Mouse (Mus musculus) midbrain, postnatal 0 days (tissue): ENCODE results near the gene Flcn. TPM values are rescaled to one million over a fixed set of nuclear protein-coding genes. Genes with fewer than 3 reads are reported as not detected.
A peak's percentile ranks its signal among the peaks of the same experiment; 100 is the strongest.

Experiments used
- ATAC-seq: fragments of 200-750 bp; cut with Nextera tagmentation; 2 replicates; pipeline ENCODE4 v1.8.0; 2017; ENCODE audit warnings: moderate number of reproducible peaks, mild to moderate bottlenecking, moderate TSS enrichment, moderate library complexity; ENCODE audit not compliant: low FRiP score
- DNase-seq: peaks from one replicate; pipeline ENCODE4 v3.0.0-alpha.2; 2015; ENCODE audit warnings: low spot score
- H3K27ac ChIP-seq: fragments of 300-500 bp; sonication (generic); 2 replicates; pipeline ENCODE4 v1.5.1; 2014; ENCODE audit warnings: low read depth, mild to moderate bottlenecking, low read length, mixed read lengths
- H3K27me3 ChIP-seq: fragments of 300-500 bp; sonication (generic); 2 replicates; pipeline ENCODE4 v1.6.1; 2014; ENCODE audit warnings: low read length, control low read depth, mixed read lengths; ENCODE audit not compliant: insufficient read depth
- H3K36me3 ChIP-seq: fragments of 300-500 bp; sonication (generic); 2 replicates; pipeline ENCODE4 v1.6.1; 2014; ENCODE audit warnings: low read length, control low read depth, mixed read lengths; ENCODE audit not compliant: insufficient read depth
- H3K4me1 ChIP-seq: fragments of 300-500 bp; sonication (generic); 2 replicates; pipeline ENCODE4 v1.6.1; 2014; ENCODE audit warnings: mild to moderate bottlenecking, control low read depth, antibody characterized with exemption, low read length, mixed read lengths; ENCODE audit not compliant: insufficient read depth
- H3K4me2 ChIP-seq: fragments of 300-500 bp; sonication (generic); 2 replicates; pipeline ENCODE4 v1.6.1; 2014; ENCODE audit warnings: low read depth, mild to moderate bottlenecking, low read length, mixed read lengths; ENCODE audit not compliant: poor library complexity, severe bottlenecking
- H3K4me3 ChIP-seq: fragments of 300-500 bp; sonication (generic); 2 replicates; pipeline ENCODE4 v1.5.1; 2014; ENCODE audit warnings: low read depth, mild to moderate bottlenecking, low read length, moderate library complexity
- H3K9ac ChIP-seq: fragments of 300-500 bp; sonication (generic); replicated peaks from 2 replicates; pipeline ENCODE4 v1.6.1; 2014; ENCODE audit warnings: mild to moderate bottlenecking, low read length, moderate library complexity, mixed read lengths; ENCODE audit not compliant: poor library complexity, severe bottlenecking
- H3K9me3 ChIP-seq: fragments of 300-500 bp; sonication (generic); 2 replicates; pipeline ENCODE4 v1.6.1; 2016; ENCODE audit warnings: low read length, control low read depth
- CTCF ChIP-seq: IDR thresholded peaks from 2 replicates; pipeline ENCODE4 v1.5.1; 2016; ENCODE audit warnings: antibody characterized with exemption, mild to moderate bottlenecking
- WGBS: fragments of 180-500 bp; shearing (Covaris S2); extraction: QIAGEN DNeasy Blood & Tissue Kit; methylation state at CpG from one replicate; pipeline ENCODE4 v1.1.7; 2014; 5-methylcytosine and 5-hydroxymethylcytosine counted together
- polyA plus RNA-seq: library from polyadenylated mRNA; unstranded; fragments of >200 nt; fragmentation: Nextera tagmentation; extraction: Ambion mirVana; gene quantifications from 2 replicates; pipeline ENCODE4 v1.2.1, GENCODE M21; 2015
- total RNA-seq: library from RNA; depleted of rRNA; stranded (reverse); fragments of >200 nt; gene quantifications from 2 replicates; pipeline ENCODE4 v1.2.3, GENCODE M21; 2014

Flcn gene
- total and polyA plus RNA-seq, 2 experiments from 2014 or later = 31.0 to 44.0 TPM

DNA sequence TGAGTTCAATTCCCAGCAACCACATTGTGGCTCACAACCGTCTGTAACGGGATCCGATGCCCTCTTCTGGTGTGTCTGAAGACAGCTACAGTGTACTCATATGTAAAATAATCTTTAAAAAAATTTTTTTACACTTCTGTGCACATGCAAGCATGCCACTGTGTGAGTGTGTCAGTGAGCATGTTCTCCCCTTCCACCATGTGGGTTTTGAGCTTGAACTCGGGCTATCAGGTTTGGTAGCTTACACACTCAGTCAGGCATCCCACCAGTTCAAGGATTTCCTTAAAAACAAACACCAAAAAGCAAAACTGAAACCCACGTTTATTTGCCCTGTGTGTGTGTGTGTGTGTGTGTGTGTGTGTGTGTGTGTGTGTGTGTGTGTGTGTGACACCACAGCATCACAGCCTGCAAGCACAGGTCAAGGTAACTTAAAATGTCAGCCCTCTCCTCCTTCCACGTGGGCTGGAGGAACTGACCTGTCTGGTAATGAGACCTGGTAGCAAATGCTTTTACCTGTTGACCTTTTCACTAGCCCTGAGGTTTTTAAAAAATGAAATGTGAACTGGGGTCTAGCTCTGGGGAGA lies 5.8 kb upstream of the Flcn start:
- H3K27me3 ChIP-seq = no peaks in the 10 kb centered on the region
- ATAC-seq (no peak), DNase-seq (no peak)
- no peak for TF ChIP-seq CTCF
- H3K4me1 ChIP-seq = no peaks in the 10 kb centered on the region
- peaks cover 47% of the 10 kb centered on the region; the same call in 1 of the 2 replicates for H3K36me3 ChIP-seq
- no peak overlapping the region for H3K4me3 ChIP-seq
- WGBS = 86% methylated on average over 6 of the region's 6 CpGs
- no peak overlapping the region for H3K27ac ChIP-seq
- H3K9ac ChIP-seq = no peak overlapping the region
- no peak overlapping the region for H3K4me2 ChIP-seq
- no peaks in the 10 kb centered on the region for H3K9me3 ChIP-seq

DNA sequence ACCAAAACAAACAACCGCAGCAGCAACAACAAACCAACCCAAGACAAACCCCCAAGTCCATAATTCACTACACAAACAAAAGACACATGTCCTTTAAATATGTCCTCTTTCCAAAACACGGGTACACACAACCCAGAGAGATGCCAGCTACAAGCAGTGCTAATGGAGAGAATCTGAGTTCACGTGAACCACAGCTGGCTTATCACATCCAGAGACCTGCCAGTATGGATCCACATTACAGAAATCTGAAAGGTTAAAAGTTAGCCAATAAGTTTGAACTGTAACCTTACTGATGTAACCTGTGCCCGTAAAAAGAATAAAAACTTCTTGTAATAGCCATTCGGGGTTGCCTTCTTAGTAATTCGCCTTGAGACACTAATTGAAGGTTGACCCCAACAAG lies 5.1 kb upstream of the Flcn start:
- Histone ChIP-seq H3K27me3 (no peaks in the 10 kb centered on the region), H3K9me3 (no peaks in the 10 kb centered on the region), H3K27ac (no peak overlapping the region), H3K4me2 (no peak overlapping the region), H3K9ac (no peak overlapping the region), H3K36me3 (peaks cover 41% of the 10 kb centered on the region; the same call in 1 of the 2 replicates), H3K4me1 (no peaks in the 10 kb centered on the region), H3K4me3 (no peak overlapping the region)
- 95% methylated on average over 6 of the region's 6 CpGs for WGBS
- no peak for TF ChIP-seq CTCF
- ATAC-seq = no peak
- DNase-seq = no peak

DNA sequence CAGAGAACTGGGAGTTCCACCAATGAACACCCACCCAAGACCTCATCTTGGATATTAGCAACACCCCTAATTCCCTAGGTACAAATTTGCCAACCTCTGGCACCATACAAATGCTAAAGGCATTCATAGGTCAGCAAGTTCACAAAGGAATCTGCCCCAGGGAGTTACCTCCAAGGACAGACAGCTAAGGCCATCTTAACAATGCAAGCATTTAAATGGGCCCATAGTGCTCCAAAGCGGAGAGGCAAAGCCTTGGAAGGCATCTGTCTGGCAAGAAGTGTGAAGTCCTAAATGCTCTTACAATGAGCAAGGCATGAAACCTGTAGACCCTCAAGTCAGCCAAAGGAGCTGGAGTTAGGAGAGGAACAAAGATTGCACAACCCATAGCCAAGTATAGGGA lies 4.5 kb upstream of the Flcn start:
- WGBS = 70% methylated on average over 1 of the region's 1 CpGs
- no peak for TF ChIP-seq CTCF
- Histone ChIP-seq H3K9me3 (no peaks in the 10 kb centered on the region), H3K36me3 (peaks cover 35% of the 10 kb centered on the region; the same call in 1 of the 2 replicates), H3K4me2 (no peak overlapping the region), H3K4me3 (no peak overlapping the region), H3K4me1 (no peaks in the 10 kb centered on the region), H3K9ac (no peak overlapping the region), H3K27me3 (no peaks in the 10 kb centered on the region), H3K27ac (no peak overlapping the region)
- no peak for ATAC-seq
- DNase-seq = no peak

DNA sequence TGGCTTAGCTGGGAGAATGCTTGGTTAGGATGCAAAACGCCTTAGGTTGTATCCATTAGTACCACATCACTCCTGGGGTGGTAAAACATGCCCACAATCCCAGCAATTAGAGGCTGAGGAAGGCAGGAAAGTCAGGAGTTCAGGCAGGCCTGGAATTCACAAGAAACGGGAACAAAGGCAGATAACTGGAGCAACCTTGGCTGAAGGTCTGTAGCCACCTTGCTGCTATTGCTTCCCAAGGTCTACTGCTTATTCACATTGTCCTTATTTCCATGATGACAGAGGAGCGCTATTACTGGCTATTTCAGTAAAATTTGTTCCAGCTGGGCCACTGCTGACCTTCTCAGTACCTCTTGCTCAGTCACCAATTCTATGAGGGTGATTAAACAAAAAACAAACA lies 3.5 kb upstream of the Flcn start:
- no peak for DNase-seq
- Histone ChIP-seq H3K27ac (no peak overlapping the region), H3K4me1 (peaks cover 8% of the 10 kb centered on the region; the same call in 1 of the 2 replicates), H3K9me3 (no peaks in the 10 kb centered on the region), H3K27me3 (no peaks in the 10 kb centered on the region), H3K4me3 (no peak overlapping the region), H3K36me3 (peaks cover 26% of the 10 kb centered on the region; the same call in 1 of the 2 replicates), H3K4me2 (no peak overlapping the region), H3K9ac (no peak overlapping the region)
- ATAC-seq = no peak
- 82% methylated on average over 3 of the region's 3 CpGs for WGBS
- no peak for TF ChIP-seq CTCF

DNA sequence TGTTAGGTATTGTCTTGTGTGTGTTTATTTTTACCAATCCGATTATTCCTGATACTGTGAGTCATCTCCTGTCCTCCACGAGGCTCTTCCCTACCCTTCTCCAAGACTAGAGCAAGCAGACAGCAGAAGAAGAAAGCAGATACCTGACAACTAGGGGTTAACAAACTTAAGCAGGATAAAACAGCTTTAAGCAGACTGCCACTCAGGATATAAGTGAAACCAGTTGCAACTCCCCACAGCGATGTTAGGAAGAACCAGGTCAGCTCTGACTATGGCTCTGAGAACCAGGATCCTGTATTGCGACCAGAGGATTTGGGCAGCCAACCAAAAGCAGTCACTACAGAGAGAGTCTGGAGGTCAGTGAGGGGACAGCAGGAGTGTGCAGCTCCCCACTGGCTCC lies 1.4 kb upstream of the Flcn start:
- Histone ChIP-seq H3K27me3 (no peaks in the 10 kb centered on the region), H3K27ac (0 out of 2 replicates have a peak overlapping the region, but pooled peaks have one; percentile 18), H3K4me1 (peaks cover 8% of the 10 kb centered on the region; the same call in 1 of the 2 replicates), H3K4me2 (no peak overlapping the region), H3K9me3 (no peaks in the 10 kb centered on the region), H3K4me3 (no peak overlapping the region), H3K9ac (no peak overlapping the region), H3K36me3 (peaks cover 21% of the 10 kb centered on the region)
- TF ChIP-seq CTCF = no peak
- no peak for ATAC-seq
- DNase-seq = no peak
- 80% methylated on average over 4 of the region's 4 CpGs for WGBS

DNA sequence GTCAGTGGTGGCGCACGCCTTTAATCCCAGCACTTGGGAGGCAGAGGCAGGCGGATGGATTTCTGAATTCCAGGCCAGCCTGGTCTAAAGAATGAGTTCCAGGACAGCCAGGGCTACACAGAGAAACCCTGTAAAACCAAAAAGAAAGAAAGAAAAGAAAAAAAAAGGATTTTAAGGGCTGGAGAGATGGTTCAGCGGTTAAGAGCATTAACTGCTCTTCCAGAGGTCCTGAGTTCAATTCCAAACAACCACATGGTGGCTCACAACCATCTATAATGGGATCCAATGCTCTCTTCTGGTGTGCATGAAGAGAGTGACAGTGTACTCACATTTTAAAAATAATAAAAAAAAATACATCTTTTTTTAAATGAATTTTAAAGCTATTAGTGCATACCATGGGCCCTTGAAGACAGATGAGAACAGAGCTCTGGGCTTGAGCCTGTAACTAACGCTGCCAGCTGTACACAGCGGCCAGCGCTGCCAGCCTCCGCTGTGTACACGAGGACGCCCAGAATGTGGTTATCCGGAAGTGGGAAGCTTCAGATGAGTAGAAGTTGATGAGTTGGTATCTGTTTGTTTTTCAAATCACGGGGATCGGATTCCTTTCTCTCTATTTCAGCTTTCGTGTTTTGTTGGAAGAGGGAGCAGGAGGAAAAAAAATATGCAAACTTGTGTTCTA lies 803 bp upstream of the Flcn start:
- no peak for TF ChIP-seq CTCF
- Histone ChIP-seq H3K4me3 (peak overlapping the region; percentile 76), H3K9ac (peak overlapping the region; percentile 85; the same call in 1 of the 2 replicates), H3K4me2 (peak overlapping the region; percentile 83), H3K4me1 (peaks cover 8% of the 10 kb centered on the region; the same call in 1 of the 2 replicates), H3K36me3 (peaks cover 22% of the 10 kb centered on the region), H3K27ac (peak overlapping the region; percentile 99), H3K9me3 (no peaks in the 10 kb centered on the region), H3K27me3 (no peaks in the 10 kb centered on the region)
- no peak for ATAC-seq
- DNase-seq = no peak
- WGBS = 65% methylated on average over 14 of the region's 14 CpGs
